Mouse (Mus musculus): ENCODE data around the gene Btaf1. TPM values are rescaled to one million over a fixed set of nuclear protein-coding genes. Genes with fewer than 3 reads are reported as not detected.
"Not testable (repeated sequence)": the region's sequence is repeated elsewhere in the genome, so short reads cannot be mapped to it uniquely, and the experiment has no call there.

Gene Btaf1
- polyA plus RNA-seq, 1 experiment from 2014 or later = 25.6 TPM

- Histone ChIP-seq H3K36me3 (ENCODE audit: inconsistent target) (no peaks in the 10 kb centered on the region; the same call in 1 of the 2 replicates), H3K27ac (no peak overlapping the region), H3K4me3 (ENCODE audit: inconsistent target) (no peak overlapping the region), H3K79me2 (ENCODE audit: inconsistent target) (peaks cover 100% of the 10 kb centered on the region)
Observed at GRCm38 (mm10) chr19:36938008-36938407, 12.1 kb downstream of the Btaf1 start.

- Histone ChIP-seq H3K36me3 (ENCODE audit: inconsistent target) (peaks cover 5% of the 10 kb centered on the region), H3K4me3 (ENCODE audit: inconsistent target) (no peak overlapping the region), H3K79me2 (ENCODE audit: inconsistent target) (peaks cover 100% of the 10 kb centered on the region), H3K27ac (no peak overlapping the region)
- 100% methylated on average over 1 of the region's 1 CpGs for WGBS (ENCODE audit: missing documents)
Observed at GRCm38 (mm10) chr19:36940064-36940463, 14.2 kb downstream of the Btaf1 start.

- 92% methylated on average over 4 of the region's 4 CpGs for WGBS (ENCODE audit: missing documents)
- H3K27ac ChIP-seq = no peak overlapping the region
- H3K4me3 ChIP-seq (ENCODE audit: inconsistent target) = no peak overlapping the region
- H3K36me3 ChIP-seq (ENCODE audit: inconsistent target) = peaks cover 31% of the 10 kb centered on the region
- peaks cover 83% of the 10 kb centered on the region for H3K79me2 ChIP-seq (ENCODE audit: inconsistent target)
Observed at GRCm38 (mm10) chr19:36953637-36954206, 27.8 kb downstream of the Btaf1 start.

GRCm38 (mm10) chr19:36958331-36958730 is 32.5 kb downstream of the Btaf1 start:
- 100% methylated on average over 4 of the region's 4 CpGs for WGBS (ENCODE audit: missing documents)
- peaks cover 48% of the 10 kb centered on the region for H3K36me3 ChIP-seq (ENCODE audit: inconsistent target)
- 0 out of 2 replicates have a peak overlapping the region, but pooled peaks have one; percentile 39 for H3K27ac ChIP-seq

GRCm38 (mm10) chr19:36961320-36961719 is 35.4 kb downstream of the Btaf1 start:
- Histone ChIP-seq H3K4me3 (ENCODE audit: inconsistent target) (no peak overlapping the region), H3K27ac (no peak overlapping the region), H3K79me2 (ENCODE audit: inconsistent target) (peaks cover 23% of the 10 kb centered on the region; the same call in 1 of the 2 replicates), H3K36me3 (ENCODE audit: inconsistent target) (peaks cover 78% of the 10 kb centered on the region)
- 100% methylated on average over 1 of the region's 1 CpGs for WGBS (ENCODE audit: missing documents)

More at GRCm38 (mm10) chr19:36958331-36958730, 32.5 kb downstream of the Btaf1 start:
- peaks cover 51% of the 10 kb centered on the region for H3K79me2 ChIP-seq (ENCODE audit: inconsistent target)
- H3K4me3 ChIP-seq (ENCODE audit: inconsistent target) = no peak overlapping the region

GRCm38 (mm10) chr19:36962544-36963260 is 36.8 kb downstream of the Btaf1 start:
- WGBS (ENCODE audit: missing documents) = 95% methylated on average over 5 of the region's 6 CpGs
- peaks cover 92% of the 10 kb centered on the region for H3K36me3 ChIP-seq (ENCODE audit: inconsistent target)

GRCm38 (mm10) chr19:37004557-37004956 is 78.7 kb downstream of the Btaf1 start:
- no peak overlapping the region for H3K27ac ChIP-seq
- H3K79me2 ChIP-seq (ENCODE audit: inconsistent target) = no peaks in the 10 kb centered on the region
- peaks cover 87% of the 10 kb centered on the region for H3K36me3 ChIP-seq (ENCODE audit: inconsistent target)
- no peak overlapping the region for H3K4me3 ChIP-seq (ENCODE audit: inconsistent target)
- 100% methylated on average over 5 of the region's 5 CpGs for WGBS (ENCODE audit: missing documents)

More at GRCm38 (mm10) chr19:36962544-36963260, 36.8 kb downstream of the Btaf1 start:
- not testable (repeated sequence) for H3K4me3 ChIP-seq (ENCODE audit: inconsistent target); H3K27ac ChIP-seq
- peaks cover 23% of the 10 kb centered on the region; the same call in 1 of the 2 replicates for H3K79me2 ChIP-seq (ENCODE audit: inconsistent target)

GRCm38 (mm10) chr19:37009878-37010281 is 84.0 kb downstream of the Btaf1 start:
- Histone ChIP-seq H3K4me3 (ENCODE audit: inconsistent target) (no peak overlapping the region), H3K36me3 (ENCODE audit: inconsistent target) (peaks cover 65% of the 10 kb centered on the region), H3K27ac (no peak overlapping the region), H3K79me2 (ENCODE audit: inconsistent target) (no peaks in the 10 kb centered on the region)
- WGBS (ENCODE audit: missing documents) = 90% methylated on average over 3 of the region's 3 CpGs

GRCm38 (mm10) chr19:37013461-37013860 is 87.6 kb downstream of the Btaf1 start:
- no peak overlapping the region for H3K4me3 ChIP-seq (ENCODE audit: inconsistent target)
- no peaks in the 10 kb centered on the region for H3K79me2 ChIP-seq (ENCODE audit: inconsistent target)
- 89% methylated on average over 6 of the region's 6 CpGs for WGBS (ENCODE audit: missing documents)
- H3K36me3 ChIP-seq (ENCODE audit: inconsistent target) = peaks cover 37% of the 10 kb centered on the region
- no peak overlapping the region for H3K27ac ChIP-seq

GRCm38 (mm10) chr19:37014173-37014939 is 88.5 kb downstream of the Btaf1 start:
- H3K4me3 ChIP-seq (ENCODE audit: inconsistent target) = no peak overlapping the region
- 99% methylated on average over 8 of the region's 8 CpGs for WGBS (ENCODE audit: missing documents)

GRCm38 (mm10) chr19:37016890-37017289 is 91.0 kb downstream of the Btaf1 start:
- no peak overlapping the region for H3K4me3 ChIP-seq (ENCODE audit: inconsistent target)
- no peaks in the 10 kb centered on the region for H3K79me2 ChIP-seq (ENCODE audit: inconsistent target)
- H3K27ac ChIP-seq = no peak overlapping the region
- H3K36me3 ChIP-seq (ENCODE audit: inconsistent target) = peaks cover 4% of the 10 kb centered on the region; the same call in 1 of the 2 replicates
- 95% methylated on average over 6 of the region's 6 CpGs for WGBS (ENCODE audit: missing documents)

More at GRCm38 (mm10) chr19:37014173-37014939, 88.5 kb downstream of the Btaf1 start:
- no peaks in the 10 kb centered on the region for H3K79me2 ChIP-seq (ENCODE audit: inconsistent target)
- peaks cover 28% of the 10 kb centered on the region for H3K36me3 ChIP-seq (ENCODE audit: inconsistent target)
- no peak overlapping the region for H3K27ac ChIP-seq

GRCm38 (mm10) chr19:37018411-37018810 is 92.5 kb downstream of the Btaf1 start:
- Histone ChIP-seq H3K36me3 (ENCODE audit: inconsistent target) (no peaks in the 10 kb centered on the region), H3K79me2 (ENCODE audit: inconsistent target) (no peaks in the 10 kb centered on the region), H3K4me3 (ENCODE audit: inconsistent target) (peak overlapping the region; percentile 10; the same call in 1 of the 2 replicates), H3K27ac (no peak overlapping the region)
- WGBS (ENCODE audit: missing documents) = 27% methylated on average over 22 of the region's 26 CpGs

GRCm38 (mm10) chr19:37018931-37019330 is 93.1 kb downstream of the Btaf1 start:
- WGBS (ENCODE audit: missing documents) = 76% methylated on average over 3 of the region's 5 CpGs
- Histone ChIP-seq H3K79me2 (ENCODE audit: inconsistent target) (no peaks in the 10 kb centered on the region), H3K27ac (no peak overlapping the region), H3K4me3 (ENCODE audit: inconsistent target) (peak overlapping the region; percentile 10; the same call in 1 of the 2 replicates), H3K36me3 (ENCODE audit: inconsistent target) (no peaks in the 10 kb centered on the region)

GRCm38 (mm10) chr19:37020531-37020930 is 94.7 kb downstream of the Btaf1 start:
- no peaks in the 10 kb centered on the region for H3K79me2 ChIP-seq (ENCODE audit: inconsistent target)
- H3K4me3 ChIP-seq (ENCODE audit: inconsistent target) = no peak overlapping the region
- 88% methylated on average over 5 of the region's 5 CpGs for WGBS (ENCODE audit: missing documents)
- H3K27ac ChIP-seq = no peak overlapping the region
- no peaks in the 10 kb centered on the region for H3K36me3 ChIP-seq (ENCODE audit: inconsistent target)

All from macrophage (primary cell).